Mouse (Mus musculus): ENCODE measurements around the gene Agpat1. TPM values are rescaled to one million over a fixed set of nuclear protein-coding genes. Genes with fewer than 3 reads are reported as not detected.

Agpat1 gene
- polyA plus RNA-seq, 1 experiment from 2014 or later: 55.6 TPM

DNA sequence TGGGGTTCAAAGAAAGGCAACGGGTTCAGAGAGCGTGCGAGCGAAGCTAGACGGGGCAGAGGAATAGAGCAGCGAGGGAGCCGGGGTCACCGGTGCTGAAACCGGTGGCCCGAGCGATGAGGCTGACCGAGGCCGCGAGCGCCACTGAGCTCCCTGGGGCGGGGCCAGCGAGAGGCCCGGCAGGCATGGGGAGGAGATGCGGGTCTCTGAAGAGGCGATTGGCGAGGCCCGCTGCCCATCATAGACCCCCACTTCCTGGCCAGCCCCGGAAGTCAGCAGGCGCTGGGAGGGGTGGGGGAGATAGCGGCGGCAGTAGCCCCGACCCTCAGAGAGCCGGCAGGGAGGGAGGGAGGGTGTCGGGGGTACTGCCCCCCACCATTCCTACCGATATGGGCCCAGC, 1.5 kb downstream of the Agpat1 start:
- H3K27me3 ChIP-seq (replicated peaks; ENCODE audit: control insufficient read depth, insufficient read depth, low read length): no peaks in the 10 kb centered on the region
- peaks cover 26% of the 10 kb centered on the region; the same call in 1 of the 2 replicates for H3K36me3 ChIP-seq (ENCODE audit: control insufficient read depth, insufficient read depth)
- 0 out of 2 replicates have a peak, but pooled peaks cover 7% of the 10 kb centered on the region for H3K4me1 ChIP-seq (replicated peaks; ENCODE audit: control insufficient read depth, insufficient read depth, low read length)
- H3K4me2 ChIP-seq (replicated peaks; ENCODE audit: low read depth): peak overlapping the region; percentile 91
- TF ChIP-seq CTCF (IDR thresholded peaks at IDR 0.05; ENCODE audit: low read depth): no peak
- peak overlapping the region; percentile 85 for H3K9ac ChIP-seq (ENCODE audit: low read depth, low read length)
- peak overlapping the region; percentile 91 for H3K27ac ChIP-seq (ENCODE audit: low read depth, low read length)
- no peaks in the 10 kb centered on the region for H3K9me3 ChIP-seq (ENCODE audit: control insufficient read depth)
- peak; percentile 8; the same call in 1 of the 2 replicates for ATAC-seq
- under 1% methylated on average over 26 of the region's 30 CpGs for WGBS
- peak overlapping the region; percentile 79 for H3K4me3 ChIP-seq (ENCODE audit: low read depth, low read length)

GRCm38 (mm10) chr17:34606186-34607039, 2.4 kb downstream of the Agpat1 start:
- peak overlapping the region; percentile 79 for H3K4me3 ChIP-seq (ENCODE audit: low read depth, low read length)
- no peak for ATAC-seq
- H3K27ac ChIP-seq (ENCODE audit: low read depth, low read length): peak overlapping the region; percentile 91
- peak overlapping the region; percentile 85 for H3K9ac ChIP-seq (ENCODE audit: low read depth, low read length)
- H3K4me2 ChIP-seq (replicated peaks; ENCODE audit: low read depth): peak overlapping the region; percentile 91
- no peaks in the 10 kb centered on the region for H3K9me3 ChIP-seq (ENCODE audit: control insufficient read depth)
- TF ChIP-seq CTCF (IDR thresholded peaks at IDR 0.05; ENCODE audit: low read depth): no peak
- 0 out of 2 replicates have a peak, but pooled peaks cover 7% of the 10 kb centered on the region for H3K4me1 ChIP-seq (replicated peaks; ENCODE audit: control insufficient read depth, insufficient read depth, low read length)
- no peaks in the 10 kb centered on the region for H3K27me3 ChIP-seq (replicated peaks; ENCODE audit: control insufficient read depth, insufficient read depth, low read length)
- WGBS: 5% methylated on average over 32 of the region's 32 CpGs
- H3K36me3 ChIP-seq (ENCODE audit: control insufficient read depth, insufficient read depth): peaks cover 31% of the 10 kb centered on the region

DNA sequence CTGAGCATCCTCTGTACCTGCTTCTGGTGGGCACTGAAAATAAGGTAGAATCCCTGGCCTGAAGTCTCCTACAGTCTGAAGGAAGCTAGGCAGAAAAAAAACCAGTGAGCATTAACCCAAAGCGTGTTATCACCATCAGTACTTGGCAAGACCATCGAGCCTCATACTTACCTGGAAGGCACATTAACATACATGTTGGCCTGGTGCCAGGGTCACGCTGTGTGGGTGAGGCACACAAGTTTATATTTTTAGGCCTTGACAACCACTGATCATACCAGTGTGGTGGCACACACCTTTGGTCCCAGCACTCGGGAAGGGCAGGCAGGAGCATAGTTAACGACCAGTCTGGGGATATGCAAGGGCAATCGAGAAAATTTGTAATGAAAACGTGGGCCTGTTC, 3.9 kb downstream of the Agpat1 start:
- WGBS: 60% methylated on average over 7 of the region's 7 CpGs
- Histone ChIP-seq H3K27ac (ENCODE audit: low read depth, low read length) (peak overlapping the region; percentile 7; the same call in 1 of the 2 replicates), H3K4me2 (replicated peaks; ENCODE audit: low read depth) (no peak overlapping the region), H3K4me3 (ENCODE audit: low read depth, low read length) (no peak overlapping the region), H3K36me3 (ENCODE audit: control insufficient read depth, insufficient read depth) (peaks cover 39% of the 10 kb centered on the region), H3K9ac (ENCODE audit: low read depth, low read length) (no peak overlapping the region), H3K4me1 (replicated peaks; ENCODE audit: control insufficient read depth, insufficient read depth, low read length) (0 out of 2 replicates have a peak, but pooled peaks cover 7% of the 10 kb centered on the region), H3K27me3 (replicated peaks; ENCODE audit: control insufficient read depth, insufficient read depth, low read length) (no peaks in the 10 kb centered on the region), H3K9me3 (ENCODE audit: control insufficient read depth) (no peaks in the 10 kb centered on the region)
- TF ChIP-seq CTCF (IDR thresholded peaks at IDR 0.05; ENCODE audit: low read depth): no peak
- ATAC-seq: no peak

DNA sequence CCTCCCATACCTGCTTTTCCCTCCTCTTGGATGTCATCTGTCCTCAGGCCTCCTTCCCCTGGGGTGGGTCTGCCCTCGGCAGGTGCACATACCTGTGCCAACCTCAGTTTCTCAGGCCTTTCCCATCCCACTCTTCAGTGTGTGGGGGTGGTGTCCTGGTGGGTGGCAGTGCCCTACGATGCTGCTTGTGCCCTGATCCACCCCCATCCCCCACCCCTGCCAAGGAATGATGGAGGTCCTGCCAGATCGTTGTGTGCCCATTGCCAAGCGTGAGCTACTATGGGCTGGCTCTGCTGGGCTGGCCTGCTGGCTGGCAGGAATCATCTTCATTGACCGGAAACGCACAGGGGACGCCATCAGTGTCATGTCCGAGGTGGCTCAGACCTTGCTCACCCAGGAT, 7.0 kb downstream of the Agpat1 start:
- Histone ChIP-seq H3K9me3 (ENCODE audit: control insufficient read depth) (no peaks in the 10 kb centered on the region), H3K27me3 (replicated peaks; ENCODE audit: control insufficient read depth, insufficient read depth, low read length) (no peaks in the 10 kb centered on the region), H3K9ac (ENCODE audit: low read depth, low read length) (no peak overlapping the region), H3K27ac (ENCODE audit: low read depth, low read length) (no peak overlapping the region), H3K4me1 (replicated peaks; ENCODE audit: control insufficient read depth, insufficient read depth, low read length) (0 out of 2 replicates have a peak, but pooled peaks cover 5% of the 10 kb centered on the region), H3K4me2 (replicated peaks; ENCODE audit: low read depth) (no peak overlapping the region), H3K36me3 (ENCODE audit: control insufficient read depth, insufficient read depth) (peaks cover 62% of the 10 kb centered on the region), H3K4me3 (ENCODE audit: low read depth, low read length) (no peak overlapping the region)
- TF ChIP-seq CTCF (IDR thresholded peaks at IDR 0.05; ENCODE audit: low read depth): no peak
- no peak for ATAC-seq
- WGBS: 95% methylated on average over 8 of the region's 8 CpGs

GRCm38 (mm10) chr17:34613054-34613645, 9.1 kb downstream of the Agpat1 start:
- Histone ChIP-seq H3K4me2 (replicated peaks; ENCODE audit: low read depth) (no peak overlapping the region), H3K9me3 (ENCODE audit: control insufficient read depth) (no peaks in the 10 kb centered on the region), H3K27me3 (replicated peaks; ENCODE audit: control insufficient read depth, insufficient read depth, low read length) (no peaks in the 10 kb centered on the region), H3K27ac (ENCODE audit: low read depth, low read length) (no peak overlapping the region; the same call in 1 of the 2 replicates), H3K36me3 (ENCODE audit: control insufficient read depth, insufficient read depth) (peaks cover 78% of the 10 kb centered on the region), H3K4me3 (ENCODE audit: low read depth, low read length) (no peak overlapping the region), H3K9ac (ENCODE audit: low read depth, low read length) (no peak overlapping the region), H3K4me1 (replicated peaks; ENCODE audit: control insufficient read depth, insufficient read depth, low read length) (no peaks in the 10 kb centered on the region)
- ATAC-seq: no peak
- TF ChIP-seq CTCF (IDR thresholded peaks at IDR 0.05; ENCODE audit: low read depth): no peak
- WGBS: 79% methylated on average over 11 of the region's 11 CpGs

DNA sequence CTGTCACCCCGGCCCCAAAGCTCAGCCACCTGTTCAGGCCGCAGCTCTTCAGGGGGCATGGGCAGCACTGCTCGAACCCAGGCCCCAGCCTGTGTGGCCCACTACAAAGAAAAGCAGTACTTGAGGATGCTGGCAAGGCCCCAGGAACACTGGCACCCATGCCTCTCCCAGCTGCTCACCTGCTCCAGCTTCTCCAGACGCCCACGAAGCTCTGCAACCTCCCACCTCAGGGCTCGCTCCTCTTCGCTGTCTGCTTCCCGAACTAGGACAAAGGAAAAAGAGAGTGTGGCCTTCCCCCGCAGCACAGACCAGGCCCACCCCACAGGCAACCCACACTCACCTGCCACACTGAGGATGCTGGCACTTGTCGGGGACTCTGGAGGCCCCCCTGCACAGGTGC, 9.8 kb downstream of the Agpat1 start:
- Histone ChIP-seq H3K4me2 (replicated peaks; ENCODE audit: low read depth) (no peak overlapping the region), H3K4me3 (ENCODE audit: low read depth, low read length) (no peak overlapping the region), H3K9me3 (ENCODE audit: control insufficient read depth) (no peaks in the 10 kb centered on the region), H3K27me3 (replicated peaks; ENCODE audit: control insufficient read depth, insufficient read depth, low read length) (no peaks in the 10 kb centered on the region), H3K9ac (ENCODE audit: low read depth, low read length) (no peak overlapping the region), H3K4me1 (replicated peaks; ENCODE audit: control insufficient read depth, insufficient read depth, low read length) (no peaks in the 10 kb centered on the region), H3K27ac (ENCODE audit: low read depth, low read length) (no peak overlapping the region), H3K36me3 (ENCODE audit: control insufficient read depth, insufficient read depth) (peaks cover 74% of the 10 kb centered on the region)
- ATAC-seq: no peak
- WGBS: 93% methylated on average over 10 of the region's 10 CpGs
- no peak for TF ChIP-seq CTCF (IDR thresholded peaks at IDR 0.05; ENCODE audit: low read depth)
